Comparison of ENCODE assay signal across 8 mouse cellular contexts in the genomic region with DNA sequence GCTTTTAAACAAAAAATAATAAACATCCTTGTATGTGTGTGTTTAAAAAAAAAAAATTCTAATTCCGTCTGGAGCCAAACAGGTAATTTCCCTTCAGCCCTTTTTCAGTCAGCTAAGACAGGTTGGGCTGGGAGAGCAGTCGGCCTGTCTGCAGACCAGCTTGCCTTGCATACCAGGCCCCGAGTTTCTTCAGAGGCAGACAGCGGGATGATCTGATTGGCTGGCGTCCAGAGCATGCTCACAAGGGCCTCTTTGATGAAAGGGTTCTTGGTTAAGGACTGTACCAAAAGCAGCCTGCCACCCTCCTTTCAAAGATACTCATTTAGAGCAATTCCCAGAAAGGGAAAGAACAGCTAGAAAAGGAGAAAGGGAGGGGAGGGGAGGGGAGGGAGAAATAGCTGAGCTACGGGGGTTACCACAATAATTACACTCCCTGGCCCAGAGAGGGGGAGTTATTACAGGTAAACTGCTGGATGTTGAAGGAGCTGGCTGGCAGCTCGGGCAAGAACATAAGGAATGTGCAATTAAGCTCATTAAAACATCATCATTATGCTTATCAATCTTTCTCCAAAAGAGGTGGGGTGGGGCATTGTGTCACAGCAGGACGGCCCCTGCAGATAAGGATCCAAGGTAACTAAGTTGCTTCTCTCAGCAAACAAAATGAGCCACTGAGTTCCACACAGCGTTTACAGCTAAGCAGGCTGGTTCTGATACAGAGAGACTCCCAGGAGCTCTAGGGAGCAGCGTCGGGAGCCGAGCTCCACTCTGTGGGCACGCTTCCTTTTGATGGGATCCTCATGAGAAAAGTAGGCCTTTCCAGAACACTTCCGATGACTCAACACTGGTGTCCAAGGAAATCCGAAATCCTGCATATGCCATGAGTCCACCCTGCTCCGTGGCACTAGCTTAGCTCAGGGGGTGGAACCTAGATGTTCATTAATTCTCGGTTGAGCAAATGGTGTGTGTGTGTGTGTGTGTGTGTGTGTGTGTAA.
DNase-seq lines count a peak whose midpoint lies in the region; ATAC-seq and TF ChIP-seq lines count a peak whose summit lies in the region.

No protein-coding gene starts in this region.

- H3K27me3 ChIP-seq in lung, embryonic 14.5 days (ENCODE audit: insufficient read depth, low read length), result no peaks in the 10 kb centered on the region
- no peaks in the 10 kb centered on the region for H3K27me3 ChIP-seq in midbrain, embryonic 15.5 days (replicated peaks)

- H3K36me3 ChIP-seq in lung, embryonic 14.5 days (ENCODE audit: insufficient read depth), result no peaks in the 10 kb centered on the region
- no peaks in the 10 kb centered on the region for H3K36me3 ChIP-seq in midbrain, embryonic 15.5 days (replicated peaks)

- no peak overlapping the region for H3K27ac ChIP-seq in lung, embryonic 14.5 days (ENCODE audit: low read depth)
- H3K27ac ChIP-seq in midbrain, embryonic 15.5 days, result peak overlapping the region; percentile 72

- H3K4me1 ChIP-seq in lung, embryonic 14.5 days (ENCODE audit: insufficient read depth), result no peaks in the 10 kb centered on the region
- H3K4me1 ChIP-seq in midbrain, embryonic 15.5 days, result peaks cover 16% of the 10 kb centered on the region

- ATAC-seq in lung, embryonic 14.5 days (ENCODE audit: insufficient read depth), result peak; percentile 63
- peak; percentile 96 for ATAC-seq in midbrain, embryonic 15.5 days (replicated peaks)

- peak; percentile 86 for DNase-seq in lung, embryonic 14.5 days
- DNase-seq in lung, postnatal 36 days, result no peak
- DNase-seq in cerebellum, adult 8-10 months, result peak; percentile 18
- peak; percentile 24 to 43 for DNase-seq in frontal cortex, postnatal 25 days (ENCODE audit: low spot score in 2 of 2)
- peak; percentile 71 for DNase-seq in layer of hippocampus, adult 9-11 months
- DNase-seq in gastrocnemius, postnatal 4 days (ENCODE audit: low spot score in 2 of 2), result no peak
- DNase-seq in heart, adult 18-20 months, result no peak

- 42% methylated on average over 17 of the region's 17 CpGs for WGBS in lung, embryonic 14.5 days
- WGBS in midbrain, embryonic 15.5 days, result 44% methylated on average over 17 of the region's 17 CpGs

- H3K4me2 ChIP-seq in lung, embryonic 14.5 days, result no peak overlapping the region
- H3K4me2 ChIP-seq in midbrain, embryonic 15.5 days, result no peak overlapping the region; the same call in 1 of the 2 replicates

- no peak for TF ChIP-seq CTCF in lung, embryonic 14.5 days (IDR thresholded peaks at IDR 0.05; ENCODE audit: low read depth)

- no peak overlapping the region for H3K4me3 ChIP-seq in lung, embryonic 14.5 days (ENCODE audit: low read depth, low read length)
- H3K4me3 ChIP-seq in midbrain, embryonic 15.5 days, result no peak overlapping the region

- H3K9me3 ChIP-seq in lung, embryonic 14.5 days (ENCODE audit: low read depth, low read length), result no peaks in the 10 kb centered on the region
- H3K9me3 ChIP-seq in midbrain, embryonic 15.5 days, result no peaks in the 10 kb centered on the region

- no peak overlapping the region for H3K9ac ChIP-seq in lung, embryonic 14.5 days
- H3K9ac ChIP-seq in midbrain, embryonic 15.5 days, result no peak overlapping the region

Comparison
In these comparisons a context has a peak if more than half of its experiments do, and no peak if none do; other contexts are left out.
1. DNase-seq: peak in lung, embryonic 14.5 days (single experiment), cerebellum, adult 8-10 months (single experiment), frontal cortex, postnatal 25 days (2 of 2) and layer of hippocampus, adult 9-11 months (single experiment); none in lung, postnatal 36 days (single experiment), gastrocnemius, postnatal 4 days (0 of 2) and heart, adult 18-20 months (0 of 2).